Mouse (Mus musculus) heart, adult 2 months (tissue): ENCODE measurements around the gene Sds.

ENCODE experiments used
- CTCF ChIP-seq: fragments of 200-600 bp; IDR thresholded peaks from 2 replicates; pipeline ENCODE4 v1.8.1; 2022; ENCODE audit warnings: antibody characterized with exemption, mild to moderate bottlenecking, moderate library complexity
- POLR2A ChIP-seq: fragments of 200-500 bp; IDR thresholded peaks from 2 replicates; pipeline ENCODE4 v1.6.1; 2011; ENCODE audit warnings: mild to moderate bottlenecking, low read depth, low read length, control low read depth; ENCODE audit not compliant: insufficient read depth

DNA sequence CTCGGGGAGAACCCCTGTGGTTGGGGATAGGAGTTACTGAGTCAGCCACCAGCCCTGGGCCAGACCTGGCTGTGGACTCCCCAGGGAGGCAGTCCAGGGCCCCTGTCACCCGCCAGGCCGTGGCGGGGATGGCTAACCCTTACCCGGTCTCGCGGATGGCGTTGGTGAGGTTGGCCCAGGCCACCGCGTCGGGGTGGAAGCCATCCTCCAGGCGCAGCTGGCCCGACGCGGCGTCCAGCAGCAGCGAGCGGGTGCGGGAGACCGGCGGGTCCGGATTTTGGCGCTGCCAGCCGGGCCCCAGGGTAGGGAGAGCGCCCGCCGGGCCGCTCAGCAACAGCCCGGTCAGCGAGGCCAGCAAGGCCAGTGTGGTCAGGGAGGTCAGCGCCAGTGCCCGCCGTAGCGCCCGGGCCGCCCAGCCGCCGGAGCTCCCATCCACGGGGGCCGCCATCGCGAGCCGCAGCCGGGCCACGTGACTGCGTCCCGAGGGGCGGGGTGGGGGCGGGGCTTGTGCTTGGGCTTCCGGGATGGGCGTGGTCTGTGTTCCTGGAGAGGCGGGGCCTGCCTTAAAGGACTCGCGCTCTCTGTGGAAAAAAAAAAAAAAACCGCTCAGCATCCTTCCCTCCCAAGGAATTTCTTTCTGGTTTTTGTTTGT is 26.9 kb downstream of the Sds start, which contains the start of gene Plbd2:
- TF ChIP-seq POLR2A (peak; percentile 49; the same call in 1 of the 2 replicates), CTCF (no peak)
